Mouse (Mus musculus): ENCODE measurements at regions not wholly inside any gene's neighbourhood (a gene's known extent, or its start where the extent isn't known, plus 50 kb on each side); places are given as distances from the start of the nearest gene placed in this dataset.

DNA sequence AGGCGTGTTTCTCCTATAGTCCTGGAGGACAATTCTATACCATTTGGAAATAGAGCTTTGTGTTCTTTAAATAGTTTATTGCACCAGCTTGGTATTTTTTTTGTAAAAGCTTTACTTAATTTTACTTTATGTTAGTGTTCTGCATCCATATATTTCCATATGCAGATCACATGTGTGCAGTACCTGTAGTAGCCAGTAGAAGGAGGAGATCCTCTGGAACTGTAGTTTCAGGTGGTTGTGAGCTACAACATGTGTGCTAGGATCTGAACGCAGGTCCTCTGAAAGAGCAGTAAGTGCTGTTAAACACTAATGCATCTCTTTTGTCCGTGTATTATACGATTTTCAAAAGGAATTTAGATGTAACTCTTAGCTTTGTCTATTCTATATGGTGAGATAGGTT lies 335.2 kb downstream of the Gm21750 start:
- no peak for DNase-seq

DNA sequence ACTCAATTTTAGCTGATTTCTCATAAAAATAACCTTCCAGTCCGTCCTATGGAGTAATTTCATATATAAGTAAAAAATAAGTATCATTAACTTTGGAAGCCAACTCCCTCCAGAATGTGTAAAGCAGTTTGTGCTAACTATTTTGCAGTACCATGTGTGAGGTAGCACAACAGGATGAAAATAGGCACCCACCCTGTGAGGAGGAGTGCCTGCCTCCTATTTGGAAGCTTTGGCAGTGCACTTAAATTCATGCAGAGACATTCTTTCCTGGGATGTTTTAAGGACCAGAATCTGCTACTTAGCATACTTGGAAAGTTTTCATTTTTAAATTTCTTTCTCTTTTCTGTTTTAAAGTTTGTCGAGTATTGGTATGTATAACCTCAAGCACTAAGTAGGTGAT lies 336.8 kb downstream of the Gm21750 start:
- DNase-seq = peak; percentile 4

DNA sequence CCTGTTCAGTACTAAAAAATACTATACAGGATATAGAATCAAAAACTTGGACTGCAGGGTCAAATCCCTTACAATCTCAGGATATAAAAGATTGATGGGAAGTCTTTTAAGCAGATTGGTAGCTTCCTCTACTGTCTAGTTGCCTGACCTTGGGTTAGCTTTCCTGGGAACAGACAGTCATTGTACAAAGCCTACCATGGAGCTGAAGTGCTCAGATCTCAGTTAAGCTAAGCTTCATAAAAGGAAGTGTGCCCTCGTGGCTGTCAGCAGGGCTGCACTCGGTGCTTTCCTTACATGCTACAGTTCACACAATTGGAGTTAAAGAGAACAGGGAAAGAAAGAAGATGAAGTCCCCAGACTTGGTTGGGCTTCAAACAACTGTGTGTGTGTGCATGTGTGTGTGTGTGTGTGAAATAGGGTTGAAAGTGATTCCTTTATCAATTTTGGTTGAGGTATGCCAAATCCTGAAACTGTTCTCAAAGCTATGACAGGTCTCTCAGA lies 338.4 kb downstream of the Gm21750 start:
- DNase-seq = no peak

DNA sequence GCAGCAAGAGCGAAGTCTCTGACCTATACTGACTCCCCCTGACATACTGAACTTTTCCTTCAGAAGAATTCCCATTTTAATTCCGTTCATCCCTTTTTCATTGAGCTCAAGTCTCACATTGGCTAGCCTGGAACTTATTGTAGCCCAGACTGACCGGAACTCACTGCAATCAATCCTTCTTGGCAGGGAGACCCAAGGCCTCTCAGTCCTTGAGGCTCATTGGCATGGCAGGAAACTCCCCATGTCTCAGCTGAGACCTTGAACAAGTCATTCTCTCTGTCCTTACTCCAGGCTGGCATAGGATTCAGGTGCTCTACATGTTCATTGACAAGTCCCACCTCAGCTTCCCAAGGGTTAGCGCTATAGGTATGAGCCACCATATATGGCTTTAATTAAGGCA lies 345.9 kb downstream of the Gm21750 start:
- no peak for DNase-seq

DNA sequence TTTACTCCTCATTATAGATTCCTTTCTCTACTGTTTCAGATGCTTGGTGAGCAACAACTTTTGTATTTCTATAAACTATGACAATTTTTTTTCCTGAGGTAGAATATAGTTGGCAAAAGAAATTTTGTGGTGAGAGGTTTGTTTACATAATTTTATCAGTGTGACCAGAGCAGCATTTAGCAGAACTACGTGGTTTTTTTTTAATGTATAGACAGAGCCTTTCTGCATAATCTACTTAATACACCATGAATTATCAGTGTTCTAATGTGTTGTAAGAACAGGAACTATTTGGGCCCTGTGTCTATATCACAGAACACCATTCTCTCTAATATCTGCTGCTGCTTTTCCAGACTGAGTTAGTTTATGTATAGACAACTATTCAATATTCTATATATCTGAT lies 350.5 kb downstream of the Gm21750 start:
- DNase-seq = no peak

DNA sequence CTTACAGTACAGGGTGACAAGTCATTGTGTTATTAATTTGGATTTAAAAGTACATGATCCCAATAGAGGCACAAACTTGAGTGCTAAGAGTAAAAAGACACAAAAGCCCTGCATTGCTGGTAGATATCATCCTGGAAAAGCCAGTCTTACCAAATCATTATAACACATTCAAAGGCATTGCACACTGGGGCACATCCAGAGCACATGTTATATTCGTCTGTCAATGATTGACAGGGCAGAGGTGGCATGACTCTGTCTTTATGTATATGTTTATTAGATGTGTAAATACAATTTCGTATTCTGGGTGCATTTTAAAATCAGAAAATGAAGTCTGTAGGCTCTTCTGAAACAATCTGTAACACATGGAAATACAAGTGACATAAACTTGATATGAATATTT lies 358.4 kb downstream of the Gm21750 start:
- DNase-seq = no peak

DNA sequence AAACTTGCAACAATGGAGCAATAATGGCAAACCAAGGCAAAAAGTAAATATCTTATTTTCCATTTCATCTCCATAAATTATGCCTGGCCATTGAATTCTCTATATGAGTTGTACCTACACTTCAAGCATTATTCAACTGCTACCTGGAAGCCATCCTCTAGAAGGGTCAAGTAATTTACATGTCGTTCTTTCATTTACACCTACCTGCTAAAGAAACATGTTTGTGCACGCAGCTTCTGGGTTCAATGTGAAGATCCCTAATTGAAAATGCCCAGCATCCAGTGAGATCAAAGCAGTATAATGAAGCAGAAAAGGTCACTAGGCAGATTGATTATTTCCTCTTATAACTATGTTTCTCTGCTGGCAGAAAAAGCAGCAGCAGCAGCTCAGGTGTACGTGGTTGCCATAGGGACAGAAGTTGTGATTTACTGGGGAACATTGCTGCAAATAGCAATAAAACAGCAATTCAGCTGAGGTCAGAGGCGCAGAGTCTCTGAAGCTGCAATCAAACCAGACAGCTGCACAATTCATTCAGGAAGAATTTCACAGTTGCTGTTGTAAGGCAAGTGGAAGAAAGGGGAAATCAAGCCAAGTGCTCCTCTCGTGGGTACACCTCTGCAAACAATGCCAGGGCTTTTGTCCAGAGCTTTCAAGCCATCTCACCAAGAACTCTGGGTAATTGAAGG lies 386.1 kb downstream of the Gm21750 start:
- DNase-seq = no peak

DNA sequence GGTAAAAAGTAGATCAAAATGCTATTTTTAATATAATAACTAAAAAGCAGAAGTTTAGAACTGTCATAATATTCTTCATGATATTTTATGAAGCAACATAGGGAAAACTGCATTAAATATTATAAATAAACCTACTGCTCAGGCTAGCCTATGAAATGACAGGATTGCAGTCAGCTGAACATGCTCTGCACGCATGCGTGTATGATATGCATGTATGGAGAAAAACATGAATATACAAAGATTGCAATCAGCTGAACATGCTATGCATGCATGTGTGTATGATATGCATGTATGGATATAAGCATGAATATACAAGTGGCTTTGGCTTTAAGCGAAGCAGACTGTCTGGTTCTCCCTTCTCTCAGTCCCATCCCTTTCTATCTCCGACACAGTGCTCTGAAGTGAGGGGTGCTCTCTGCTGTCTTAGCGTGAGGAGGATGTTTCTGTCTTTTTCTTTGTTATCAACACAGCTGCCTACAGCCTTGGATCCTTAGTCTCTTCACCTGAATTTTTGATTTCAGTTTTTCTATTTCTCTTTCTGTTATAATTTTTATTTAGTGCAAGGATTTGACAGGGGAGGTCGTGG lies 386.8 kb downstream of the Gm21750 start:
- no peak for DNase-seq

DNA sequence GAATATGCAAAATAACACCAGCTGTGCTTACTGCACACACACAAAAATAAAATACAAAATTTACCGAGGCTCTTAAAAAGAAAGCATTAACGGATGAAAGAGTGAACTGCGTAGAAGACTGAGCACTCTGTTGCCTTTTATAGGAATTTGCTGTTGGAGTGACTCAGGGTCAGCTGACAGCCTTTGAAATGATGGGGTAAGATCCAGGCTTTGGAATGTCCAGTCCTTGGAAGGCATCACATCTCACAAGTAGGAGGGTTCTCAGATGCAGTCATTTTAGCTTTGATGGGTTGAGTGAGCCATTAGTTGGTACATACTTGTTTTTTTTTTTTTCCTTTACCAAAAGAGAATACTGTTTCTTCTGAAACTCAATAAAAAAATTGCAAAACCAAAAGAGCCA lies 387.4 kb downstream of the Gm21750 start:
- DNase-seq = no peak

DNA sequence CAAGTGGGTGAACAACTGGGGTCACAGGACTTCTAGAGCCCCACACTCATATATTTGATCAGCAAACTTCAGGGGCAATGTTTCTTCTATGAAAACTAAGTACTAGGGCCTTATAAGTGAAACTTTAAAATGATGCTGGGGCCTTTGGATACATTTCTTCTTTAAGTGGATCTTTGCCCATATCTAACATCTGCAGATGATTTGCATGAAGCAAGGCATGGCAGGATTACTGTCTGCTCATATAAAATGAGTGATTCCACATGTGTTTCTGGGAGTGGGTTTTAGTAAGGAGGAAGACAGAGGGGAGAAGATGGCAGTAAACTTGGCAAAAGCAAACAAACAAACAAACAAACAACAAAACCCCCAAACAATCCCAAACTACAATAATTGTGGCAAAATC lies 405.0 kb downstream of the Gm21750 start:
- DNase-seq = no peak

DNA sequence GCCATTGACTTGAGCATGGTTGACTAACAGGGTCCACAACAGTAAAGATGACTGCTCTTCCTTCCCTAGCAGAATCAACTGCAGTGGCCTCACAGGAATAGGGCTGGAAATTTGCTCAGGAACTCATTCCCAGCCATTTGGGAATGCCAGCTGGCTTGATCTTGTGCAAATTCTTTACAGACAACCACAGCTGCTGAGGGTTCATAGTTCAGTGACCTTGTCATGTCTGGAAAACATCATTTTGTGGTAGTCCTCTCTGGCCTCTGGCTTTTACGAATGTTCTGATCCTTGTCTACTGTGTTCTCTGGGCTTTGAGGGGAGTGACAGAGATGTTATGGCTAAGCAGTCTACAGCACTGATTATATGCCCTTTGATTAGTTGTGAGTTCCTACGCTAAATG lies 432.0 kb downstream of the Gm21750 start:
- DNase-seq = no peak

DNA sequence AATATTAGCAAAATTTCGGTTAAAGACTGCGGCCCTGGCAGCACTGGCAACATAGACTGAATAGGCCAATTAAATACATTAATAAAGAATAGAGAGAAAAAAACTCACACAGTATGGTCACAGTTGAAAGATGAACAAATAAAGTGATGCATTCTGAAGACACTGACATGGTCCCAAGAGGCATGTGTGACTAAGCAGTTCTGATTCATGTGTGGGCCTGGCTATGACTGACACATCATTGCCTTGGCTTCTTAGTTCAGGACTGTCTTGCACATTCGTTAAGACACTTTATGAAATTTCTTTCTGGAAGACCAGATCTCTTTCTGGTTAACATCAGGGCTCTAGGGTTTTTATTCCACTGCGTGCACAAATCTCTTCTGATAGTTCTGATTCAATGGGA lies 438.7 kb downstream of the Gm21750 start:
- no peak for DNase-seq

DNA sequence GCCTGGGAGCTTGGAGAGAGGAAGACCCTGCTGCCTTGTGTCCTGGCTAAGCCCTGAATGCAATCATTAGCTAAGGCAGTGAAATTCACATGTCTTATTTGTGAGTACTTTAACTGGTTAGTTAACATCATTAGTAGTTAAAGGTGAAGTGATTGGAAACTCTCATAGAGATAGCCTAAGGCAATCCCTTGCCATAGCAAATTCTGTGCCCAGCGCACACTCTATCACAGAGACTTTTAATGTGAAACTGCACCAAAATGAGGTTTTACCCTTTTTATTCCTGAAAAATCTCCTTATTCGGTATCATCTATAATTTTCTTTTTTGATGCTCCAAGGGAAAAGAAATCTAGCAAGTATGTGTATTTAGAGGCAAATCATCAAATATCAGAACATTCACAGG lies 451.6 kb downstream of the Gm21750 start:
- no peak for DNase-seq

DNA sequence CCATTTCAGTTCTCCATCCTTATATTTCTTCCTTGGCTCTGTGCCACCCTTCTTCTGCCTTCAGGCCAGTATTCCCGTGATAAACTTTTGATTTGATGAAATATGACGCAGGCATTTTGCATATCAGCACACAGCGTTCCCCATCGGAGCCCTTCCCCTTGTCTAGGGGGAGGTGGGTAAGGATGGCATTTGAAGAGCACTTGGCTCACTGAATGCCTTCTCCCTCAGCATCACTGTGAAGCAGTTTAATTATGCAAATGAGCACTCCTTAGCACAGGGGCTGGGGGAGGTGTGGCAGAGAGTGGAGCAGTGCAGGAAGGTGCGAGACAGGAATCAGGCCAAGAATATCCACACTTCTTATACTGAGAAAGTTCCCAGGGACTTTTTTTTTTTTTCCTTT lies 452.1 kb downstream of the Gm21750 start:
- peak; percentile 3 for DNase-seq

DNA sequence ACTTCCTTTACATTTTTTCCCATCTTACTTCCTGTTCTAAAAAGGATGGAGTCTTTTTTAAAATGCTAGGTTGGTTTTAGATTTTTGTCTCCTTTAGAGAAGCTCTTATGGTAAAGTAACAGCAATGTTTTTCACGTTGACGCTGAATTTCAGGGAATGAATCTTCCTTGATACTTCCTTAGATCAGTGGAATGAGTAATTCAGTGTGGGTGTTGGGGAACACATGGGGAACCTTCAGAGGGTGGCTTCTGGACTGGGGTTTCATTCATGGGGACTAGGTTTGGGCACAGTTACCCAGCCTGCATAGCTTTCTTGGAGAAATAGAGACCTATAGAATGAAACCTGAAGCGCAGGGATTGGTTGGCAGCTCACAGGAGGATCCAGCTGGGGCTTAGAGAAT lies 452.5 kb downstream of the Gm21750 start:
- DNase-seq = no peak

DNA sequence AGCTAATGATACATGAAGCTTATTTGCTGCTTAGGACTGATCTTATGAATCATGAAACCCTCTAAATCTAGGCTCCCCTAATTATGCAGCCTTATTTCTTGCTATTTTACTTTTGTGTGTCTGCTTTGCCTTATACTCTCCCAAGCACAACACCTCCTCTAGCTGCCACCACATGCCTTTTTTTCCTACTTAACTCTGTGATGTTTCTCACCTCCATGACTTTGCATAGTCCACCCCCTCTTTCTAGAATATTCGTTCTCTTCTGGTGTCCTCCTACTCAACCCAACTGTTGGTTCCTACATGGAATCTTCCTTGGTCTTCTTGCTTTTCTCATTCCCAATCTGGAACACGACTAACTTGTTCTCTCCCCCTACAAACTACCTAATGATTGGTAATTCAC lies 456.7 kb downstream of the Gm21750 start:
- no peak for DNase-seq

DNA sequence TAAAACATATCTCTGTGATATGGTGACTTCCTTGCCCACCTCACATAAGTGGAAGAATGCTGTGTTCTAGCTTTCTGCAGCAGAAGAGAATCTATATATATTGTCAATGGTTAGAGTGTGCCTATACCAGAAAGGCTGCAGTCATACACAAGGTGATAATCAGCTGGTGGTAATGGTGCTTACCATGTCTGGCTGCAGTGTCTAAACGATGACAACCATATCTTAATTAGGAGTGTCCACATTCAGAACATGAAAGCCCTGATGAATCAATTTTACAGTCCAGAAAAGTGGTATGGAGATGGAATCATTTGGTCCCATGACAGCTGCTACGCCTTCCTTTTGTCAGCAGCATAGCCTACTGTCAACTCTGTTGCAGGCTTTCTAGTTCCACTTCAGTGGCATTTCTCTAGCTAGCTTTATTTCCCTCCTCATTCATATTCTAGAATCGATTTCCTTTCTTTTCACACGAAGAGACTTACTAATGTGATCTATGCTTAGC lies 484.2 kb downstream of the Gm21750 start:
- no peak for DNase-seq

DNA sequence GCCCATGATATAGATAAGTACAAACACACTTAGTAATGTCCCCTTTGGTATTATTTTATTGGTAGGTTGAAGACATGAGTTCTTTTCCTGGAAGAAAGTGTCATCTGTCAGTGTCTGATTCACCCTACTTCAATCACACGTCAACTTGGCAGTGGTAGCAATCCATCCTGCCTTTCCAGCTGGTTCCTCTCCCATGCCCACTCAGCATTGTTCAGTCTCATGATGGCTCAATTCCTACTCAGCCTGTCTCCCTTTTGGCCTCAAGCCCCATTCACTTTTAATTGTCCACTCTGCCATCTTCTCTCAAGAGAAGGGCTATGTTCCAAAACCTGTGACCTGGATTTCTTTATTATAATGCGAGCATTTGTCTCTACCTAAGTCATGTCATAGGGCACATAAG lies 474.4 kb upstream of the Htr2a start:
- peak; percentile 56 for DNase-seq

DNA sequence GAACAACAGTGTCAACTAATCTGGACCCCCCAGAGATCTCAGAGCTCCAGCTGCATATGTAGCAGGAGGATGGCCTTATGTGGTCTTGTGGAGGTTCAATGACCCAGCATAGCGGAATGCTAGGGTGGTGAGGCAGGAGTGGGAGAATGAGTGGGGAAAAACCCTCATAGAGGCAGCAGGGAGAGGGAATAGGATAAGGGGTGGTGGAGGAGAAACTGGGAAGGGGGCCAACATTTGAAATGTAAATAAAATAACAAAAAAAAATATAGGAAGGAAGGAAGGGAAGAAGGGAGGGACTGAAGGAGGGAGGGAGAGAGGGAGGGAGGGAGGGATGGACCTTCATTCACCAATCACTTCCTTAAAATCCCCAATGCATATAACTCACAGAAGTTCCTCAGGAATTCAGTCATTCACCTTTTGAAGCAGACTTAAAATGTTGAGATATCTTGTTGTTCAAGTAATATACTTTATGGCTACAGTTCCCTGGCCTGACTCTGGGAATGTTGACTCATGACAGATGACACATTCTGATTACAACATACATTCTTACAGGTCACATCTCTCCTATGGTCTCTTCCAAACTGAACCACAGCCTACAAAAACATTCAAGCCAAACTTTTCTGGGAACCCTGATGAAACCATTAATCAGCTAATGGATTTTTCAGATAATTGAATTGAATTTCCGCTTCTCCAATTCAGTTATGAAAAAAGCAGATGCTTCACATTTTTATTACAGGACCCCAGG lies 471.3 kb upstream of the Htr2a start:
- DNase-seq = no peak

DNA sequence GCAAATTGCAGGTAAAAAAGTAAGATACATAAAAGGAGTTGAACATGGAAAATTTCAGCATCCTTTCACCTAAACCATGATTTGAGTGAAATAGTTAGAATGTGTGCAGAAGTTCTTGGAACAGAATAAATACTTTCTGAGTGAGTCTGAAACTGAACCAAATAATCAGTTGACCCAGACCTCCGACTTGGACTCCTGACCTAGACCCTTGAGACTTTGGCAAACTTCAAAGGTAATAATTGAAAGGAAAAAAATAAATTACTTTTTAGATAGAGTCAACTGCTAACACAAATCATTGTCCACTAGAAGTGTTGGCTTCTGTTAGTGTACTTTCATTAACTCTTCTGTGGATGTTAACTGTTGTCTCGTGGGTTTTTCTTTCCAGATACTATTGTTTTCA lies 460.6 kb upstream of the Htr2a start:
- no peak for DNase-seq

DNA sequence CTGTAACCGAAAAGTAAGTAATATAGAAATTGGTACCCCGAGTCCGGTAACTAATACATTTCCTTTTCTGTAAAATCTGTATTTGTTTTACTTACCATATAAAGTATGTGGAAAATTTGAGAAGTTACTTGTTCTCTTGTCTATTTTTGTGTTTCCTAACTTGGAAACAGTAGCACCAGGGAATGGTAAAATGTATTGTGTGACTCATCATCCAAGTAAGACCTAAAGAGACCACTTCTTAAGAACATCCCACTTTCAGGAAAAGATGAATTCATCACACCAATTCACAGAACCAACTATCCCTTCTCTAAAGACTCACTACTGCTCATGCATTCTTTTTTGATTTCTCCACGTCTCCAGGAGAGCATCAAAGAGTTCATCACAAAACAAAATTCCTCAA lies 457.6 kb upstream of the Htr2a start:
- no peak for DNase-seq

DNA sequence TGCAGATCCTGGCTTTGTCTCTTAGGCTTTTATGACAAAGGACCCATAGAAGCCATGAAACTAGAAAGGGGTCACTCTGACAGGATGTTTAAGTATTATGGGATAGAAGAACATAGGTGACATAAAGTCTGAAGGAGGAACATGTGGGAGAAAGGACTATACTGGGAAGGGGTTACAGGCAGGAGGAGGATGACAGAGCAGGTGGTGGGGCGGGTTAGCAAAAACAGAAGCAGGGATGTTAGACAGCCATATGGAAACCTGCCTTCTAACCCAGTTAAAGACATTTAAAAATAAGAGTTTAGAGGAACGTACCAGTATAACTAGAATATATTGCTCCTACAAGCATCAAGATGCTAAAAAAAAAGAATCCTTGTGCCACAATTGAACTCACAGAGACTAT lies 438.9 kb upstream of the Htr2a start:
- DNase-seq = no peak

DNA sequence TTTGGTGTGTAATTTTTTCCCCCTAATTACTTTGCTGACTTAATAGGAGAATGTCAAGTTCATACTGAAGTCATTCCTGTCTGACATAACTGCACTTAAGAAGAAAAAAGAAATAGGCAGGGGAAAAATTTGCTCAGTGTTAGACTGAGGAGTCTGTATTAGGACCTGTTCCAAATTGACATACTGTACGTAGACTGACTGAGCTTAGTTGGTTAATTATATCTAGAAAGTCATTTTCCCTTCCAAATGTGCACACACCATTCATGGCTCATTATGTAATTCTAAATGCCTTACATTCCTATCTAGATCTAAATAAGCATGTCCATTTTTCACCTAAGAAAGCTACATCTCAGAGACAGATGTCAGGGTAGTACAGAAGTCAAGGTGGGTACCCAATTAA lies 435.6 kb upstream of the Htr2a start:
- no peak for DNase-seq

DNA sequence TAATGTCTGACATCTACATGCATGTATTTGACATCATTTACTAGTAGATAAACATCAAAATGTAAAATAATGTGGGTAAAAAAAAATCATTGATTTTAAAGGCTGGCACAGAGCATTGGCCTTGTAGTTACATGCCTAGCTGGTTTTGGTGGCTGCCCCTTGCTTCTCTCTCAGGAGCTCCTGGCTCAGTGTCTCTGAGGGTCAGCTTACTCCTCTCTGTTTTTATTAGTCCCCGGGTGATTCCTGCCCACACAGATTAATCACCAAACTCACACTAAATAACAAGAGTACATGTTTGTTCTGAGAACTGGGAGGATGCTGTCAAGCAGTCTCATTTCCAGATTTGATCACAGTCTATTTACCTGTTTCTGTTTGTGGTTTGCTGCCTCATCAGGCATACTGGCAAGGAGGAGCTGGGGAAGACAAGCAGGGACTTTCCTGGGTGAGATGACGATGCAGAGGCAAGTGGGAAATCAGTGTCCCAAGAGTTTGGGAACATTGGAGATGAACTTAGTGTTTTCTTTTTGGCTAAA lies 422.7 kb upstream of the Htr2a start:
- DNase-seq = no peak

Data from layer of hippocampus, adult 9-11 months (tissue).